Mouse (Mus musculus) heart, postnatal 0 days (tissue): Measurements from ENCODE around the gene Ugt1a6b.
"Not testable (repeated sequence)": the region's sequence is repeated elsewhere in the genome, so short reads cannot be mapped to it uniquely, and the experiment has no call there.

ENCODE experiments used
- CTCF ChIP-seq: IDR thresholded peaks from 2 replicates; pipeline ENCODE4 v1.5.1; 2016; ENCODE audit warnings: antibody characterized with exemption, control low read depth, low read depth
- EP300 ChIP-seq: IDR thresholded peaks from 2 replicates; pipeline ENCODE4 v1.6.1; 2016; ENCODE audit warnings: antibody characterized with exemption, low read depth

DNA sequence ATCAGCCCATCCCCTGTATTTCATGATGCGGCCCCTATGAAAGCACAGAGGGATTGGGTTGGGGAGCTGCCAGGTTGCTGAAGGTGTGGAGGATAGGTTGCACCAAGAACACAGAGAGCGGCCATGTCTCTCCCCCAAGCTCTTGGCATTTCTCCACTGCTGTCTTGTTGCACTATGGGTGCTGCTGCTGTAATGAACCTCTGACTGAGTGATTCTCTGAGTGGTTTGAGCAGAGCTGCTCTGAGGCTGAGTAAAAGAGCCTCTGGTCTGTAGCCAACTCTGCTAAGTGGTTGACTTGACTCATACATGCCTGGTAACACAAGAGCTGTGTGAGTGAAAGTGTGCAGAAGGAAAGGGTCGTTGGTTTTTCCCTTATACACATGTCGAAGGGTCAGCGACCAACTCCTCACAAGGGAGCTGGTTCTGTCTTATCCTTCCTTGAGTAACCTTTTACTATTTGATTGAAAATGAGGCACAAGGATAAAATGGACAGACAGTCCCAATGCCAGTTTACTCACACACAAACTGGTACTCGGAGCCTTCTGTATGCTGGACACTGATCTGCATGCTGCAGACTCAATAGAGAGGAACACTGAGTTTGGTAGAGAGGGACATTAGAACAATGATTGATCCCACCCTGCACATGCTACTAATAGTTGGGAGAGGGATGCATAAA, 32.3 kb downstream of the Ugt1a6b start:
- TF ChIP-seq CTCF, EP300: not testable (repeated sequence)
